Mouse (Mus musculus) megakaryocyte, embryonic 14.5 days (primary cell): ENCODE results near the gene Klhdc7b.

Source experiments
- FLI1 ChIP-seq: IDR thresholded peaks from 2 replicates; pipeline ENCODE4 v1.6.1; 2012; ENCODE audit warnings: low read length, inconsistent platforms, mixed read lengths
- GATA1 ChIP-seq: IDR thresholded peaks from 3 replicates; pipeline ENCODE4 v1.6.1; 2012; ENCODE audit warnings: mixed read lengths, low read length, inconsistent platforms, borderline replicate concordance

GRCm38 (mm10) chr15:89377362-89377761 is 7.4 kb upstream of the Klhdc7b start:
- TF ChIP-seq GATA1 (no peak), FLI1 (no peak)
